Mouse (Mus musculus): Measurements from ENCODE around the gene Proca1. TPM values are rescaled to one million over a fixed set of nuclear protein-coding genes. Genes with fewer than 3 reads are reported as not detected.

The Proca1 gene
- 0.20 TPM in 1 of 2 replicates, not detected in the other for polyA plus RNA-seq (2012; ENCODE audit: low replicate concordance)

DNA sequence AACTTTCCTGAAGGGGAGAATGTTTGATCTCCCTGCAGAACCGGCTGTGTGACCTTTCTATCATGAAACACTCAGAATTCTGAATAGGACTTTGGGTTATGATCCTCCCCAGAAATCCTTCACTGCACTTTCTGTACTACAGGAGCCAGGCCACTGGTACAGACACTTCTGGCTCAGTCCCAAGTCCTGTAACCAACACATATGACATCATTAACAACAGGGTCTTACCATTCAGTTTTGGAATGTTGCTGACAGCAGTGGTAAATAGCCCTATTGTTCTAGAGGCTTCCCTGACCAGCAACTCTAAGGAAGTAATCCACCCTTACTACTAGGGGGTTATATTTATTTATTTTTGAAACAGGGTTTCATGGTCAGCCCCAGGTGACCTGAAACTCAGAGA, at the start of gene Proca1:
Gene Proca1, plus strand, starts transcription at position 280 of the 400 bp plus-strand sequence.

DNA sequence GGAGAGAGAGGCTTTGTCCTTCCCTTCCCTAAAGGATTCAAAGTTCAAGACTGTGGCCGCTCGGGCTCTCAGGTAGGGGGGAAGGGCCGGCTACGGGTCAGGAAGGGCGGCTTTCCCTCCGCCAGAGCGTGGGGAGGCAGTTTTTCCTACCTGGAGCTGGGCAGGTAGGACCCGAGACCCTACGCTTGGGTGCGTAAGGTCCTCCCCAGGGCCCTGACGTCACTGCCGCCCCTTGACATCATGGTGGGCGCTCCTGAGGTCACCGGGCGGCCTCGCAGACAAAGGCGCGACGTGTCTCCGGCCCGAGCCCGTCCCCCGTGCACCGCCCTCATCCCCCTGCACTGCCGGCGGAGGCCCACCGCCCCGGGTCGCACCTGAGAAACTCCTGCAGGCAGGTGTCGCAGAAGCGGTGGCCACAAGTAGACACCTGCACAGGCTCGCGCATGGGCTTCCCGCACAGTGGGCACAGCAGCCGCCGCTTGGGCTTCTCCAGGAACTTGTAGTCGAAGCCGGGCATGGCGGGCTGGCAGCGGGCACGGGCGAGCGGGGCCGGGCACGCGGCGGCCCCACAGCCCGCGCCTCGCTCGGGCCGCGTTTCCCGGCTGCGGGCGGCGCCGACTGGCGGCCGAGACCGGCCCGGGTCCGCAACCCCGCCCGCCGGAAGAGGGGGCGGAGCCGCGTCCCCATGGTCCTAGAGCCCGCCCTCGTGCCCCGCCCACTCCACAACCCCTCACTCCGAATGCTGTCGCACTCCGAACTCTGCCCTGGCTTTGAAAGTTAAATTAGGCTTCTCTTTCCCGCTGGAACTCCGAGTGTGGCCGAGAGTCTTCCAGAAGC, 28.1 kb upstream of the Proca1 start, which contains the start of gene Traf4:
Gene Traf4, minus strand, starts transcription at position 666 of the 837 bp plus-strand sequence.

DNA sequence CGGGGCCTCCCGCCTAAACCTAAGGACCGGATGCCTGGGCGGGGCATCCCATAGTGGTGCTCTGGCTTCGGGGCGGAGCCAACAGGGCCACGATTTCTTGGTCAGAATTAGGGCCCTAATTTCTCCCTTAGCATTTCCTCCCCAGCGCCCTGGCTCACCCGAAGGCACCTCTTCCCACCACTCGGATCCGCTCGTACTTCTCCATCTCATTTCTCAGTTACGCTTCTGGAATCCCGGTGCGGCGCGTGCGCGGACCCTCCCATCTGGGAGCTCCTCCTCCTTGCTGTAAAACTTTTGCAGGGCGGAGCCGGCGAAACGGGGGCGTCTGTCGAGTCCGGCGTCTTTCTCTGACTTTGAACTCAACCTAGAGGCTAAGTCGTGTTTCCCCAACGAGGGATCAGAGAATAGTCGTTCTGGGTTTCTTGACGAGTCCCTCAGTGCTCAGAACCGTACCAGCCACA, 16.8 kb upstream of the Proca1 start, which contains the start of the genes Nek8 and Tlcd1:
Gene Nek8, minus strand, starts transcription at position 274 of the 461 bp plus-strand sequence.
Gene Tlcd1, plus strand, starts transcription at position 310 of the 461 bp plus-strand sequence.

DNA sequence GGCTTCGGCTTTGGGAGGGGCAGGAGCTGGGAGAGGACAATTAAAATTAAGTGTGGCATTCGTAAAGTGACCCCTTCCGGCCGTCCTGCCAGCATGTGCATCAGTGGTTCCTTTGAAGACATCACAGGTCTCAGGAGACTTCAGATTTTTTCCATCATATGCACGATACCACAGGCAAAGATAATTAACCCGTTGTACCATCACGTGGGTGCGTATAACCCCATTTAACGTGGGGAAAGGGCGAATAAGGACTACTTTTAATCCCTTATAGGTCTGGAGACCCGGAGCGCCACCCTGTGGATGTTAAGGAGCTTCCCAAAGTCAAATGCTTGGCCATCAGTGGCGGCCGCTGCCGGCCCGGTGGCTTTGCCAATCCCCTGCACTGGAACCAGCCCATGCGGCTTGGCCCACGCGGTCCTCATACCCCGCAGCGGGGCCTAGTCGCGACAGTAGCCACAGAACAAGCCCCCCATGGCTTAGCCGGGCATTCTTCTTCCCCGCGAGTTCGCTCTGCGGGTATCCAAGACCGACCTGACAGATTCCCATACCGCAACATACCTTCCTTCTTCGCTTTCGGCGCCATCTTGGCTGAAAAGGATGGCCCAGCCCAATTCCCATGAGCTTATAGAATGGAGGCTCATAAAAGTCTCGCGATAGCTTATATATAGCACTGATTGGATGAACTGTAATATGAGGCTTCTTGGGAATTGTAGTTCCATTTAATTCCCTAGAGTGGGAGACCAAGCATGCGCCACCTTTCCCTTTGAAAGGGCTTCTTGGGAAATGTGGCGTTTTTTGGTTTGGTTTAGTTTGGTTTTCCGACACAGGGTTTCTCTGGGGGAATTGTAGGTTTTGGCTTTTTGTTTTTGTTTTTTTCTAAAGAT, 10.0 kb upstream of the Proca1 start, which contains the start of gene Rpl23a:
Gene Rpl23a, minus strand, starts transcription at position 624 of the 884 bp plus-strand sequence.

DNA sequence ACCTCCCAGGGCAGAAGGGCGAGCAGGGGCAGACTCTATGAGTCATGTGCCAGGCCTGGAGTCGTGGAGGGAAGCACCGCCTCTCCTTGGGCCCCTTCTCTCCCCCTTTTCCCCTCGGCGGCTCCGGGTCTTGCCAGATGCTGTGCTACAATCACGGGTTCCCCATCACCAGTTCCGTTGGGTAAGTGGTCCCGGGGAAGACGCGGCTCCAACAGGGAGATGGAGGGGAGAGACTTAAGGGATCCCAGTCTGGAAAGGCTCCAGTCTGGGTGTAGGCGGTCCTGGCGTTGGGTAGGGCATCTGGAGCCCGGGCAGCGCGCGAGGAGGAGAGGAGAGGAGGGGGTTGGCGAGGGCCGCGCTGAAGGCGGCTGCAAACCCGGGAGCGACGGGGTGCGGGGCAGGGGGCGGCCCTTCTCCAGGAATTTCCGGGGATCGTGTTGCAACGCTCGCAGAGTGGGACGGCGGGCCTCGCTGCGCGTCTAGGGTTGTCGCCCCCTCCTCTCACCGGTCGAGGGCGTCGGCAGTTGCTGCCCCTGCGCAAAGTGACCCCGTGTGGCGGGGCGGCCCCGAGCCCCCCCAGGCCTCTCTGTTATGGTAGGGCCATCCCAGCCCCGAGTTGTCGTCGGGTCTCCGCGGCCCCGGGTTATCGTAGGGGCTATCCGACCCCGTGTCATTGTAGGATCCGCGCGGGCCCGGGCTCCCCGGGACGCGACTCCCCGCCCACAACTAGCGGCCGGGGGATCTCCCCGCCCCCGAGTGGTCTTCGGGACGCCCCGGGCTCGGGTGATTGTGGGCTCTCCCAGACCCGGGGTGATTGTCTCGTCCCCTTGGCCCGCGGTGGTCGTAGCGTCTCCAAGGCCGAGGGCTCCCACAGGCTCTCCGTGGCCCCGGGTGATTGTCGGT, 4.6 kb upstream of the Proca1 start, which contains the start of gene Rab34:
Gene Rab34, plus strand, starts transcription at position 100 of the 903 bp plus-strand sequence.

DNA sequence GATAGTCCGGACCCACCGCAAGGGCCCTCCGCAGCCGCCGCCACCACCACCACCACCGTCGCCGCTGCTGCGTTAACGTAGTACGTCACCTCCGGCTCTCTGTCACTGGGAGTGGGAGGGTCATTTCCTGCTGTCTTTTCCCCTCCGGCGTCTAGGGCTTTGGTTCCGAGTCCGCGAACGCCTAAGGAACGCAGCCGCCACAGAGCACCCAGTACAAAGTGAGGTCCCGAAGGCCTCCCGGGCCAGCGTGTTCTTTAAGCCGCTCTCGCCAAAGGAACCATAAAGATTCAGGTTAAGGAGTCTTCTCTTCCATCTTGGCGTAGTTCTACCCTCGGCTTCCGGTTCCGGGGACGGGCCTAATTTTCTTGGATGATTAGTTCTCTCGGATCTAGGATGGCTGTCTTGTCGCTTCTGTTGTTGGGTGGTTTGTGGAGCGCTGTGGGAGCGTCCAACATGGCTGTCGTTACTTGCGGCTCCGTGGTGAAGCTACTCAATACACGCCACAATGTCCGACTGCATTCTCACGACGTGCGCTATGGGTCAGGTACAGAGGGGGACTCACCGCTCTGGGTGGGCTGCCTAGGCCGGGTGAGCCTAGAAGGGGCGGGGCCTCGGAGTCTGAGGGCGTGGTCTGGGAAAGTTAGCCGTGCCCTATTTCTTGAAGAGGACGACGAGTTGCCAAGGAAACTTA, 52.6 kb downstream of the Proca1 start, which contains the start of the genes Sdf2 and Supt6:
Gene Sdf2, plus strand, starts transcription at position 120 of the 691 bp plus-strand sequence.
Gene Supt6, minus strand, starts transcription at position 361 of the 691 bp plus-strand sequence.

Other genes starting within 250 kb of the Proca1 start
- gene Phf12, start 210.6 kb upstream of the Proca1 start, polyA plus RNA-seq (2012; ENCODE audit: low replicate concordance): 181 and 347 TPM in 2 replicates
- 1.5 and 3.2 TPM in 2 replicates for gene Dhrs13, start 161.1 kb upstream of the Proca1 start, polyA plus RNA-seq (2012; ENCODE audit: low replicate concordance)
- 28.2 and 40.1 TPM in 2 replicates for gene Flot2, start 155.5 kb upstream of the Proca1 start, polyA plus RNA-seq (2012; ENCODE audit: low replicate concordance)
- gene Eral1, start 113.0 kb upstream of the Proca1 start, polyA plus RNA-seq (2012; ENCODE audit: low replicate concordance): 4.2 and 6.0 TPM in 2 replicates
- gene Fam222b, start 98.7 kb upstream of the Proca1 start, polyA plus RNA-seq (2012; ENCODE audit: low replicate concordance): 34.4 and 71.5 TPM in 2 replicates
- 21.7 and 48.0 TPM in 2 replicates for gene Traf4, start 27.8 kb upstream of the Proca1 start, polyA plus RNA-seq (2012; ENCODE audit: low replicate concordance)
- gene Nek8, start 16.7 kb upstream of the Proca1 start, polyA plus RNA-seq (2012; ENCODE audit: low replicate concordance): 10.0 and 12.8 TPM in 2 replicates
- 27.8 and 37.9 TPM in 2 replicates for gene Tlcd1, start 16.7 kb upstream of the Proca1 start, polyA plus RNA-seq (2012; ENCODE audit: low replicate concordance)
- gene Rpl23a, start 9.8 kb upstream of the Proca1 start, polyA plus RNA-seq (2012; ENCODE audit: low replicate concordance): 197 and 2,234 TPM in 2 replicates
- 7.2 and 11.3 TPM in 2 replicates for gene Rab34, start 5.0 kb upstream of the Proca1 start, polyA plus RNA-seq (2012; ENCODE audit: low replicate concordance)
- gene Sdf2, start 52.4 kb downstream of the Proca1 start, polyA plus RNA-seq (2012; ENCODE audit: low replicate concordance): 7.2 and 15.6 TPM in 2 replicates
- 68.1 and 97.6 TPM in 2 replicates for gene Supt6, start 52.6 kb downstream of the Proca1 start, polyA plus RNA-seq (2012; ENCODE audit: low replicate concordance)
- gene 2610507B11Rik, start 68.4 kb downstream of the Proca1 start, polyA plus RNA-seq (2012; ENCODE audit: low replicate concordance): 23.0 and 73.1 TPM in 2 replicates
- gene BC030499, start 97.4 kb downstream of the Proca1 start, polyA plus RNA-seq (2012; ENCODE audit: low replicate concordance): not detected in 2 replicates
- 2.1 and 18.1 TPM in 2 replicates for gene Spag5, start 108.1 kb downstream of the Proca1 start, polyA plus RNA-seq (2012; ENCODE audit: low replicate concordance)
- gene Aldoc, start 129.6 kb downstream of the Proca1 start, polyA plus RNA-seq (2012; ENCODE audit: low replicate concordance): 0.53 and 3.2 TPM in 2 replicates
- 39.9 and 105 TPM in 2 replicates for gene Pigs, start 135.0 kb downstream of the Proca1 start, polyA plus RNA-seq (2012; ENCODE audit: low replicate concordance)
- 58.3 and 116 TPM in 2 replicates for gene Unc119, start 150.1 kb downstream of the Proca1 start, polyA plus RNA-seq (2012; ENCODE audit: low replicate concordance)
- gene Foxn1, start 193.2 kb downstream of the Proca1 start, polyA plus RNA-seq (2012; ENCODE audit: low replicate concordance): not detected in 2 replicates
- 0.12 TPM in 1 of 2 replicates, not detected in the other for gene Slc13a2, start 228.8 kb downstream of the Proca1 start, polyA plus RNA-seq (2012; ENCODE audit: low replicate concordance)